15 mouse cellular contexts compared by ENCODE assay signal in genomic region chr16:33368632-33369031, GRCm38 (mm10).
"Had no signal": no experiment of that assay in that cellular context is flagged by ENCODE, and none has a peak within 500 bp of the region (broad histone marks: within the 10 kb centered on the region; RNA-seq: fewer than 3 reads in every experiment).

No protein-coding gene starts in this region.

- H3K4me3 ChIP-seq: limb, embryonic 13.5 days; midbrain, embryonic 10.5 days; myocyte; neural tube, embryonic 15.5 days had no signal

- H3K9ac ChIP-seq: limb, embryonic 13.5 days; liver, embryonic 14.5 days; neural tube, embryonic 15.5 days had no signal

- H3K36me3 ChIP-seq: limb, embryonic 13.5 days; midbrain, embryonic 10.5 days; neural tube, embryonic 15.5 days had no signal

- H3K27me3 ChIP-seq: limb, embryonic 13.5 days; neural tube, embryonic 15.5 days had no signal

- H3K4me1 ChIP-seq: limb, embryonic 13.5 days; neural tube, embryonic 15.5 days had no signal

- H3K27ac ChIP-seq: kidney, postnatal 0 days; limb, embryonic 13.5 days; liver, embryonic 14.5 days; midbrain, embryonic 10.5 days; neural tube, embryonic 15.5 days had no signal

- H3K4me2 ChIP-seq: limb, embryonic 13.5 days; neural tube, embryonic 15.5 days had no signal

- H3K9me3 ChIP-seq: limb, embryonic 13.5 days; midbrain, embryonic 10.5 days; neural tube, embryonic 15.5 days had no signal

- DNase-seq: kidney, postnatal 36 days; left cerebral cortex, postnatal 4 days; lung, adult 18-20 months; lung, postnatal 36 days; midbrain, embryonic 14.5 days; right cerebral cortex, adult 18-20 months; right cerebral cortex, postnatal 25 days; thymus, adult 18-20 months; thymus, postnatal 14 days had no signal
